Mouse (Mus musculus): ENCODE data around the gene Ptprd. TPM values are rescaled to one million over a fixed set of nuclear protein-coding genes. Genes with fewer than 3 reads are reported as not detected.
"Not testable (repeated sequence)": the region's sequence is repeated elsewhere in the genome, so short reads cannot be mapped to it uniquely, and the experiment has no call there.

The Ptprd gene
- polyA plus RNA-seq, 1 experiment from 2014 or later = 21.0 TPM

GRCm38 (mm10) chr4:77797391-77797790, 414.4 kb downstream of the Ptprd start:
- DNase-seq (ENCODE audit: low spot score); H3K36me3 ChIP-seq (ENCODE audit: control insufficient read depth, insufficient read depth, low read length): not testable (repeated sequence)

DNA sequence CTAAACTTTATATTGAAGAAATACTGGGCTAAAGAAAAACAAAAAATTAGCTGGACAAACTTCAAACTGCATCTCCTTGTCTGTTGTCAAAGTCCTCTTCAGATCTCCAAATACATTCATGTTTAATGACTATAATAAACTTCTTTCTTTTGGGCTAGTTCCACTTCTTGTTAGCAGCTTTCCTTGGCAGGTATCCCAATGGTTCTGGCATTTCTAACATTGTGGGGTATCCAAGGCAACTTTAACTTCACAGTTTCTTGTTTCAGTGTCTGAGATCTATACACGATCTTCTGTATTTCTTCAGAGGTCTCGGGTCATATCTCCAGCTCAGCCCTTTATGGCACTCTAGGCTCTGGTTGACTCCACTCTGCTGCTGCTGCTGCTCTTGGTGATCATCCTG, 434.5 kb downstream of the Ptprd start:
- no peaks in the 10 kb centered on the region for H3K27me3 ChIP-seq (ENCODE audit: control insufficient read depth, insufficient read depth, low read length)
- no peaks in the 10 kb centered on the region for H3K36me3 ChIP-seq (ENCODE audit: control insufficient read depth, insufficient read depth, low read length)
- no peak overlapping the region for H3K4me2 ChIP-seq (ENCODE audit: low read depth, severe bottlenecking)
- H3K9ac ChIP-seq (ENCODE audit: low read length) = no peak overlapping the region
- no peak overlapping the region for H3K4me3 ChIP-seq (ENCODE audit: low read depth, low read length)
- DNase-seq (ENCODE audit: low spot score) (no peak), ATAC-seq (ENCODE audit: insufficient number of reproducible peaks, low FRiP score, low TSS enrichment, low read depth) (no peak)
- no peak overlapping the region for H3K27ac ChIP-seq (replicated peaks; ENCODE audit: low read depth, low read length)
- H3K4me1 ChIP-seq (ENCODE audit: control insufficient read depth, insufficient read depth, low read length) = no peaks in the 10 kb centered on the region
- WGBS = 95% methylated on average over 2 of the region's 2 CpGs
- no peaks in the 10 kb centered on the region for H3K9me3 ChIP-seq (ENCODE audit: control insufficient read depth, low read length)

More at GRCm38 (mm10) chr4:77797391-77797790, 414.4 kb downstream of the Ptprd start:
- not testable (repeated sequence) for H3K9ac ChIP-seq (ENCODE audit: low read length); H3K27ac ChIP-seq (replicated peaks; ENCODE audit: low read depth, low read length); H3K4me2 ChIP-seq (ENCODE audit: low read depth, severe bottlenecking); H3K4me3 ChIP-seq (ENCODE audit: low read depth, low read length); H3K4me1 ChIP-seq (ENCODE audit: control insufficient read depth, insufficient read depth, low read length); H3K27me3 ChIP-seq (ENCODE audit: control insufficient read depth, insufficient read depth, low read length); H3K9me3 ChIP-seq (ENCODE audit: control insufficient read depth, low read length); ATAC-seq (ENCODE audit: insufficient number of reproducible peaks, low FRiP score, low TSS enrichment, low read depth)
- 86% methylated on average over 1 of the region's 1 CpGs for WGBS

GRCm38 (mm10) chr4:77763790-77764189, 448.0 kb downstream of the Ptprd start:
- H3K9me3 ChIP-seq (ENCODE audit: control insufficient read depth, low read length) = no peaks in the 10 kb centered on the region
- 71% methylated on average over 1 of the region's 1 CpGs for WGBS
- no peak overlapping the region for H3K9ac ChIP-seq (ENCODE audit: low read length)

GRCm38 (mm10) chr4:77743391-77743790, 468.4 kb downstream of the Ptprd start:
- H3K4me1 ChIP-seq (ENCODE audit: control insufficient read depth, insufficient read depth, low read length) = no peaks in the 10 kb centered on the region
- no peak for DNase-seq (ENCODE audit: low spot score)

More at GRCm38 (mm10) chr4:77763790-77764189, 448.0 kb downstream of the Ptprd start:
- H3K4me1 ChIP-seq (ENCODE audit: control insufficient read depth, insufficient read depth, low read length) = no peaks in the 10 kb centered on the region
- no peak overlapping the region for H3K27ac ChIP-seq (replicated peaks; ENCODE audit: low read depth, low read length)
- ATAC-seq (ENCODE audit: insufficient number of reproducible peaks, low FRiP score, low TSS enrichment, low read depth) (no peak), DNase-seq (ENCODE audit: low spot score) (no peak)
- no peak overlapping the region for H3K4me2 ChIP-seq (ENCODE audit: low read depth, severe bottlenecking)
- no peak overlapping the region for H3K4me3 ChIP-seq (ENCODE audit: low read depth, low read length)
- no peaks in the 10 kb centered on the region for H3K36me3 ChIP-seq (ENCODE audit: control insufficient read depth, insufficient read depth, low read length)
- H3K27me3 ChIP-seq (ENCODE audit: control insufficient read depth, insufficient read depth, low read length) = no peaks in the 10 kb centered on the region

DNA sequence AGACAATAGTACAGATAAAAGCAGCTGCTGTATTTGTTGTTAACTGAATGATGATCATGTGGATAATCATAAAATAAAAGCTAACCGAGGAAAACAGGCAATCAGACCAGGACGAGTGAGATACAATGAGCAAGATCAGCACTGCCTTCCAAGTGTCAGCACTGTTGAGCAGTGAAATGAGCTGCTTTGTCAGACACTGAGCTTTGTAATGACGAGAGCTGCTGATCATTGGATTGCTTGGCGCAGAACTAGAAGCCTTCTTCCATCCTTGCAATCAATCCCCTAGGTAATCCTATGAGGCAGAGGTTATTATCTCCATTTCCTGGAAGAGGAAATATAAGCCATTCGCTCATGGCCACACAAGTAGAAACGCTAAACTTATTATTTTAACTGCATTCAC, 489.9 kb downstream of the Ptprd start:
- Histone ChIP-seq H3K27me3 (ENCODE audit: control insufficient read depth, insufficient read depth, low read length) (no peaks in the 10 kb centered on the region), H3K4me2 (ENCODE audit: low read depth, severe bottlenecking) (no peak overlapping the region), H3K4me1 (ENCODE audit: control insufficient read depth, insufficient read depth, low read length) (no peaks in the 10 kb centered on the region), H3K36me3 (ENCODE audit: control insufficient read depth, insufficient read depth, low read length) (no peaks in the 10 kb centered on the region), H3K9me3 (ENCODE audit: control insufficient read depth, low read length) (no peaks in the 10 kb centered on the region), H3K9ac (ENCODE audit: low read length) (no peak overlapping the region), H3K27ac (replicated peaks; ENCODE audit: low read depth, low read length) (no peak overlapping the region), H3K4me3 (ENCODE audit: low read depth, low read length) (no peak overlapping the region)
- DNase-seq (ENCODE audit: low spot score) (no peak), ATAC-seq (ENCODE audit: insufficient number of reproducible peaks, low FRiP score, low TSS enrichment, low read depth) (no peak)
- WGBS = 80% methylated on average over 6 of the region's 6 CpGs

More at GRCm38 (mm10) chr4:77743391-77743790, 468.4 kb downstream of the Ptprd start:
- no peak overlapping the region for H3K27ac ChIP-seq (replicated peaks; ENCODE audit: low read depth, low read length)
- H3K4me2 ChIP-seq (ENCODE audit: low read depth, severe bottlenecking) = no peak overlapping the region
- no peaks in the 10 kb centered on the region for H3K36me3 ChIP-seq (ENCODE audit: control insufficient read depth, insufficient read depth, low read length)
- H3K9me3 ChIP-seq (ENCODE audit: control insufficient read depth, low read length) = no peaks in the 10 kb centered on the region
- no peak overlapping the region for H3K4me3 ChIP-seq (ENCODE audit: low read depth, low read length)
- no peak for ATAC-seq (ENCODE audit: insufficient number of reproducible peaks, low FRiP score, low TSS enrichment, low read depth)
- WGBS = 89% methylated on average over 2 of the region's 2 CpGs
- H3K9ac ChIP-seq (ENCODE audit: low read length) = no peak overlapping the region
- H3K27me3 ChIP-seq (ENCODE audit: control insufficient read depth, insufficient read depth, low read length) = no peaks in the 10 kb centered on the region

DNA sequence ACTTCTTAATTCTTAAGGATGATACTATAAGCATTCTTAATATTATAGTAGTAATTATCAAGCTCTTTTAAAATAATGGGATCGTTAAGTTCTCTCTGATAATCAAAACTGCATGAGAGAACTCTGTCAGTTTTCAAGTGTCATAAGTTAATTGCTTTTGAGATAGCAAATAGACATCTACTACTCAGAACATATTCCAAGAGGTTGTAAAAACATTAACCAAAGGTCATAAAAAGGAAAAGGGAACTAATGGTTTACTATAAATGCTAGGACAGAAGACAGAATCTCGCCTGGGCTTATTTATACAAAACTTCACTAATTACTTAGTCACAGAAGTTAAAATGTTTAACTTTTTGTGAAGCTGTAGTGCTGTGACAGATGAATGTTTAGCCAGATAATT, 494.0 kb downstream of the Ptprd start:
- no peak overlapping the region for H3K4me2 ChIP-seq (ENCODE audit: low read depth, severe bottlenecking)
- H3K9ac ChIP-seq (ENCODE audit: low read length) = no peak overlapping the region
- no peak for DNase-seq (ENCODE audit: low spot score)
- ATAC-seq (ENCODE audit: insufficient number of reproducible peaks, low FRiP score, low TSS enrichment, low read depth) = no peak
- no peaks in the 10 kb centered on the region for H3K36me3 ChIP-seq (ENCODE audit: control insufficient read depth, insufficient read depth, low read length)
- no peak overlapping the region for H3K27ac ChIP-seq (replicated peaks; ENCODE audit: low read depth, low read length)
- H3K9me3 ChIP-seq (ENCODE audit: control insufficient read depth, low read length) = no peaks in the 10 kb centered on the region
- H3K4me1 ChIP-seq (ENCODE audit: control insufficient read depth, insufficient read depth, low read length) = no peaks in the 10 kb centered on the region
- H3K4me3 ChIP-seq (ENCODE audit: low read depth, low read length) = no peak overlapping the region
- 61% methylated on average over 2 of the region's 2 CpGs for WGBS
- no peaks in the 10 kb centered on the region for H3K27me3 ChIP-seq (ENCODE audit: control insufficient read depth, insufficient read depth, low read length)

- 89% methylated on average over 2 of the region's 2 CpGs for WGBS
- Histone ChIP-seq H3K36me3 (ENCODE audit: control insufficient read depth, insufficient read depth, low read length) (no peaks in the 10 kb centered on the region), H3K9ac (ENCODE audit: low read length) (no peak overlapping the region), H3K27ac (replicated peaks; ENCODE audit: low read depth, low read length) (no peak overlapping the region), H3K4me1 (ENCODE audit: control insufficient read depth, insufficient read depth, low read length) (no peaks in the 10 kb centered on the region), H3K4me3 (ENCODE audit: low read depth, low read length) (no peak overlapping the region), H3K27me3 (ENCODE audit: control insufficient read depth, insufficient read depth, low read length) (no peaks in the 10 kb centered on the region), H3K4me2 (ENCODE audit: low read depth, severe bottlenecking) (no peak overlapping the region), H3K9me3 (ENCODE audit: control insufficient read depth, low read length) (no peaks in the 10 kb centered on the region)
- DNase-seq (ENCODE audit: low spot score) (no peak), ATAC-seq (ENCODE audit: insufficient number of reproducible peaks, low FRiP score, low TSS enrichment, low read depth) (no peak)
Measured at GRCm38 (mm10) chr4:77710231-77710630, 501.5 kb downstream of the Ptprd start.

DNA sequence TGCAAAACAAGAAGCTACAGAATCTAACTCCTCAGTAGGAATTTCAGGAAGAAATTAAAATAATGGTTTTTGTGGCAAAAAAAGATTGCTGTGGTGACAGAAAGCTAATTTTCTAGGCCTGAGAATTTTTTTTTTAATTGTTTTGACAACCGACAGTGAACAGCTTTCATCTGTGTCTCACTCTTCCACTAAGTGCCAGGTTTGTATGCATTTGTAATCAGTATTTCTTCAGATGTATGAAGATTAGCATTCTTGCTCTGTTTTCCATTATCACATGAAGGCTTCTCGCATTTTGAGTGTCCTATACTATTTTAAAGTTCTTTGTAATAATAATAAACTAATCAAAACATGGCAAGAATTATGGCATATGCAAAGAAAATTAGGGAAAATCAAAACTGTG, 513.5 kb downstream of the Ptprd start:
- Histone ChIP-seq H3K4me1 (ENCODE audit: control insufficient read depth, insufficient read depth, low read length) (no peaks in the 10 kb centered on the region), H3K4me2 (ENCODE audit: low read depth, severe bottlenecking) (no peak overlapping the region), H3K27ac (replicated peaks; ENCODE audit: low read depth, low read length) (no peak overlapping the region), H3K4me3 (ENCODE audit: low read depth, low read length) (no peak overlapping the region), H3K27me3 (ENCODE audit: control insufficient read depth, insufficient read depth, low read length) (no peaks in the 10 kb centered on the region), H3K9me3 (ENCODE audit: control insufficient read depth, low read length) (no peaks in the 10 kb centered on the region), H3K36me3 (ENCODE audit: control insufficient read depth, insufficient read depth, low read length) (no peaks in the 10 kb centered on the region), H3K9ac (ENCODE audit: low read length) (no peak overlapping the region)
- DNase-seq (ENCODE audit: low spot score) (no peak), ATAC-seq (ENCODE audit: insufficient number of reproducible peaks, low FRiP score, low TSS enrichment, low read depth) (no peak)
- WGBS = 78% methylated on average over 2 of the region's 2 CpGs

GRCm38 (mm10) chr4:77675798-77676197, 536.0 kb downstream of the Ptprd start:
- Histone ChIP-seq H3K4me3 (ENCODE audit: low read depth, low read length) (no peak overlapping the region), H3K4me2 (ENCODE audit: low read depth, severe bottlenecking) (no peak overlapping the region), H3K4me1 (ENCODE audit: control insufficient read depth, insufficient read depth, low read length) (no peaks in the 10 kb centered on the region), H3K9ac (ENCODE audit: low read length) (no peak overlapping the region), H3K9me3 (ENCODE audit: control insufficient read depth, low read length) (no peaks in the 10 kb centered on the region), H3K36me3 (ENCODE audit: control insufficient read depth, insufficient read depth, low read length) (no peaks in the 10 kb centered on the region), H3K27me3 (ENCODE audit: control insufficient read depth, insufficient read depth, low read length) (no peaks in the 10 kb centered on the region), H3K27ac (replicated peaks; ENCODE audit: low read depth, low read length) (no peak overlapping the region)
- 84% methylated on average over 1 of the region's 1 CpGs for WGBS
- ATAC-seq (ENCODE audit: insufficient number of reproducible peaks, low FRiP score, low TSS enrichment, low read depth) = no peak
- DNase-seq (ENCODE audit: low spot score) = no peak
